Mouse (Mus musculus) heart, adult 2 months (tissue): ENCODE measurements around the gene Dzip1l. TPM values are rescaled to one million over a fixed set of nuclear protein-coding genes. Genes with fewer than 3 reads are reported as not detected.
A peak's percentile ranks its signal among the peaks of the same experiment; 100 is the strongest.

Experiments used
- DNase-seq, 2 experiments: peaks; one replicate each; pipeline ENCODE4 v3.0.0; 2021
- H3K27ac ChIP-seq: fragments of 200-600 bp; 2 replicates; pipeline ENCODE4 v1.8.1; 2022
- H3K27me3 ChIP-seq: fragments of 200-500 bp; 2 replicates; pipeline ENCODE4 v1.6.1; 2012; ENCODE audit warnings: mild to moderate bottlenecking, low read length, inconsistent platforms, mixed read lengths; ENCODE audit not compliant: control insufficient read depth, insufficient read depth
- H3K36me3 ChIP-seq: fragments of 200-500 bp; 2 replicates; pipeline ENCODE4 v1.6.1; 2012; ENCODE audit warnings: low read length, inconsistent platforms; ENCODE audit not compliant: control insufficient read depth, insufficient read depth
- H3K4me1 ChIP-seq: fragments of 200-500 bp; 2 replicates; pipeline ENCODE4 v1.6.1; 2011; ENCODE audit warnings: low read length; ENCODE audit not compliant: control insufficient read depth, insufficient read depth
- H3K4me3 ChIP-seq: fragments of 200-600 bp; 2 replicates; pipeline ENCODE4 v1.8.1; 2022
- H3K79me2 ChIP-seq: fragments of 200-500 bp; replicated peaks from 2 replicates; pipeline ENCODE4 v1.6.1; 2012; ENCODE audit warnings: mild to moderate bottlenecking, inconsistent platforms, low read length, moderate library complexity, mixed read lengths; ENCODE audit not compliant: control insufficient read depth, insufficient read depth
- H3K9ac ChIP-seq: fragments of 200-500 bp; 2 replicates; pipeline ENCODE4 v1.6.1; 2012; ENCODE audit warnings: low read depth, mild to moderate bottlenecking, control low read depth, inconsistent platforms, low read length, mixed read lengths
- CTCF ChIP-seq: fragments of 200-600 bp; IDR thresholded peaks from 2 replicates; pipeline ENCODE4 v1.8.1; 2022; ENCODE audit warnings: antibody characterized with exemption, mild to moderate bottlenecking, moderate library complexity
- EP300 ChIP-seq: fragments of 200-500 bp; IDR thresholded peaks from 2 replicates; pipeline ENCODE4 v1.6.1; 2011; ENCODE audit warnings: low read depth, low read length, control low read depth; ENCODE audit not compliant: insufficient read depth
- POLR2A ChIP-seq: fragments of 200-500 bp; IDR thresholded peaks from 2 replicates; pipeline ENCODE4 v1.6.1; 2011; ENCODE audit warnings: mild to moderate bottlenecking, low read depth, low read length, control low read depth; ENCODE audit not compliant: insufficient read depth
- WGBS: fragments of 180-500 bp; shearing (Covaris S2); methylation state at CpG from one replicate; pipeline ENCODE4 v1.1.7; 2018; 5-methylcytosine and 5-hydroxymethylcytosine counted together
- intact Hi-C: fragments of 180-260 bp; cut with DNase I; formaldehyde crosslinking; loops from one replicate; pipeline ENCODE4 v1.15.1; 2025
- polyA plus RNA-seq: library from polyadenylated mRNA; depleted of rRNA; stranded (reverse); fragments of >200 nt; gene quantifications from 2 replicates; pipeline ENCODE4 v1.2.3, GENCODE M21; 2012
- total RNA-seq, 2 experiments: library from RNA; stranded (reverse); gene quantifications; 2 replicates each; pipeline ENCODE4 v1.2.3; 2021

The Dzip1l gene
- total and polyA plus RNA-seq, 3 experiments = 3.2 to 4.6 (median 4.2) TPM

GRCm38 (mm10) chr9:99630071-99630470, 775 bp downstream of the Dzip1l start:
- H3K36me3 ChIP-seq = no peaks in the 10 kb centered on the region
- peak overlapping the region; percentile 29 for H3K9ac ChIP-seq
- no peaks in the 10 kb centered on the region for H3K27me3 ChIP-seq
- H3K4me1 ChIP-seq = 0 out of 2 replicates have a peak, but pooled peaks cover 1% of the 10 kb centered on the region
- DNase-seq = peak; percentile 20 to 39
- TF ChIP-seq CTCF = no peak
- TF ChIP-seq POLR2A = no peak
- TF ChIP-seq EP300 = no peak
- no peaks in the 10 kb centered on the region for H3K79me2 ChIP-seq
- WGBS = 2% methylated on average over 11 of the region's 11 CpGs
- peak overlapping the region; percentile 60 for H3K4me3 ChIP-seq
- intact Hi-C loops = no loop called here
- H3K27ac ChIP-seq = peak overlapping the region; percentile 80

GRCm38 (mm10) chr9:99630528-99631125, 1.3 kb downstream of the Dzip1l start:
- Histone ChIP-seq H3K4me1 (0 out of 2 replicates have a peak, but pooled peaks cover 1% of the 10 kb centered on the region), H3K79me2 (no peaks in the 10 kb centered on the region), H3K9ac (peak overlapping the region; percentile 29; the same call in 1 of the 2 replicates), H3K36me3 (no peaks in the 10 kb centered on the region), H3K4me3 (peak overlapping the region; percentile 60), H3K27ac (peak overlapping the region; percentile 80; the same call in 1 of the 2 replicates), H3K27me3 (no peaks in the 10 kb centered on the region)
- no peak for DNase-seq
- TF ChIP-seq EP300 (no peak), POLR2A (no peak)
- intact Hi-C loops = no loop called here
- 68% methylated on average over 9 of the region's 9 CpGs for WGBS

GRCm38 (mm10) chr9:99631781-99632180, 2.5 kb downstream of the Dzip1l start:
- Histone ChIP-seq H3K4me1 (0 out of 2 replicates have a peak, but pooled peaks cover 1% of the 10 kb centered on the region), H3K27ac (no peak overlapping the region), H3K27me3 (no peaks in the 10 kb centered on the region), H3K4me3 (peak overlapping the region; percentile 17; the same call in 1 of the 2 replicates), H3K79me2 (no peaks in the 10 kb centered on the region), H3K9ac (no peak overlapping the region), H3K36me3 (no peaks in the 10 kb centered on the region)
- DNase-seq = no peak
- 60% methylated on average over 2 of the region's 2 CpGs for WGBS
- TF ChIP-seq EP300 (no peak), CTCF (no peak), POLR2A (no peak)
- intact Hi-C loops = no loop called here

GRCm38 (mm10) chr9:99632264-99632663, 3.0 kb downstream of the Dzip1l start:
- intact Hi-C loops = no loop called here
- WGBS = 62% methylated on average over 8 of the region's 8 CpGs
- H3K36me3 ChIP-seq = no peaks in the 10 kb centered on the region
- H3K27ac ChIP-seq = no peak overlapping the region
- no peak for DNase-seq
- TF ChIP-seq CTCF (peak; percentile 33), POLR2A (no peak)
- peak overlapping the region; percentile 17; the same call in 1 of the 2 replicates for H3K4me3 ChIP-seq
- H3K4me1 ChIP-seq = 0 out of 2 replicates have a peak, but pooled peaks cover 1% of the 10 kb centered on the region
- H3K79me2 ChIP-seq = no peaks in the 10 kb centered on the region
- H3K27me3 ChIP-seq = no peaks in the 10 kb centered on the region
- H3K9ac ChIP-seq = no peak overlapping the region

- intact Hi-C loops = no loop called here
- Histone ChIP-seq H3K27me3 (no peaks in the 10 kb centered on the region), H3K36me3 (no peaks in the 10 kb centered on the region), H3K27ac (no peak overlapping the region), H3K79me2 (no peaks in the 10 kb centered on the region), H3K4me1 (no peaks in the 10 kb centered on the region), H3K4me3 (no peak overlapping the region), H3K9ac (no peak overlapping the region)
- WGBS = 94% methylated on average over 1 of the region's 1 CpGs
- no peak for DNase-seq
- TF ChIP-seq POLR2A = no peak
- no peak for TF ChIP-seq CTCF
- TF ChIP-seq EP300 = no peak
Measured at GRCm38 (mm10) chr9:99636776-99637175, 7.5 kb downstream of the Dzip1l start.

- intact Hi-C loops = no loop called here
- Histone ChIP-seq H3K27me3 (no peaks in the 10 kb centered on the region), H3K36me3 (no peaks in the 10 kb centered on the region), H3K4me1 (no peaks in the 10 kb centered on the region), H3K4me3 (no peak overlapping the region), H3K27ac (no peak overlapping the region), H3K79me2 (no peaks in the 10 kb centered on the region), H3K9ac (no peak overlapping the region)
- no peak for TF ChIP-seq EP300
- TF ChIP-seq CTCF = no peak
- no peak for TF ChIP-seq POLR2A
- WGBS = 96% methylated on average over 17 of the region's 17 CpGs
- no peak for DNase-seq
Measured at GRCm38 (mm10) chr9:99637227-99637626, 7.9 kb downstream of the Dzip1l start.
